Mouse (Mus musculus) stomach, postnatal 0 days (tissue): ENCODE results near the gene Mgst2.

Source experiments
- CTCF ChIP-seq: IDR thresholded peaks from 2 replicates; pipeline ENCODE4 v1.5.1; 2016; ENCODE audit warnings: antibody characterized with exemption, low read depth, mild to moderate bottlenecking, moderate library complexity
- EP300 ChIP-seq: optimal IDR thresholded peaks from 2 replicates; pipeline ENCODE3; 2016; ENCODE audit warnings: antibody characterized with exemption

GRCm38 (mm10) chr3:51727487-51727886 lies 67.3 kb downstream of the Mgst2 start:
- TF ChIP-seq CTCF: no peak
- no peak for TF ChIP-seq EP300
